Mouse (Mus musculus) stomach, postnatal 0 days (tissue): ENCODE measurements around the gene Foxred1. TPM values are rescaled to one million over a fixed set of nuclear protein-coding genes. Genes with fewer than 3 reads are reported as not detected.

Source experiments
- ATAC-seq: fragments of 200-750 bp; cut with Nextera tagmentation; 2 replicates; pipeline ENCODE4 v1.8.0; 2017; ENCODE audit not compliant: low FRiP score, low TSS enrichment
- DNase-seq: peaks from one replicate; pipeline ENCODE4 v3.0.0-alpha.2; 2016; ENCODE audit warnings: low spot score
- H3K27ac ChIP-seq: fragments of 300-500 bp; sonication (generic); replicated peaks from 2 replicates; pipeline ENCODE4 v1.5.1; 2014; ENCODE audit warnings: mild to moderate bottlenecking, control low read depth
- H3K27me3 ChIP-seq: fragments of 300-500 bp; sonication (generic); 2 replicates; pipeline ENCODE4 v1.6.1; 2014; ENCODE audit warnings: low read length; ENCODE audit not compliant: control insufficient read depth, insufficient read depth
- H3K36me3 ChIP-seq: fragments of 300-500 bp; sonication (generic); 2 replicates; pipeline ENCODE4 v1.6.1; 2014; ENCODE audit warnings: low read length, mixed read lengths; ENCODE audit not compliant: control insufficient read depth, insufficient read depth
- H3K4me1 ChIP-seq: fragments of 300-500 bp; sonication (generic); replicated peaks from 2 replicates; pipeline ENCODE4 v1.6.1; 2014; ENCODE audit warnings: antibody characterized with exemption; ENCODE audit not compliant: control insufficient read depth, insufficient read depth
- H3K4me2 ChIP-seq: fragments of 300-500 bp; sonication (generic); replicated peaks from 2 replicates; pipeline ENCODE4 v1.6.1; 2014; ENCODE audit warnings: low read depth, mild to moderate bottlenecking, control low read depth, moderate library complexity
- H3K4me3 ChIP-seq: fragments of 300-500 bp; sonication (generic); 2 replicates; pipeline ENCODE4 v1.5.1; 2014; ENCODE audit warnings: low read depth, low read length, control low read depth
- H3K9ac ChIP-seq: fragments of 300-500 bp; sonication (generic); 2 replicates; pipeline ENCODE4 v1.6.1; 2014; ENCODE audit warnings: mild to moderate bottlenecking, low read length, control low read depth, mixed read lengths
- H3K9me3 ChIP-seq: fragments of 300-500 bp; sonication (generic); 2 replicates; pipeline ENCODE4 v1.6.1; 2016; ENCODE audit warnings: low read length; ENCODE audit not compliant: control insufficient read depth
- CTCF ChIP-seq: IDR thresholded peaks from 2 replicates; pipeline ENCODE4 v1.5.1; 2016; ENCODE audit warnings: antibody characterized with exemption, low read depth, mild to moderate bottlenecking, moderate library complexity
- EP300 ChIP-seq: optimal IDR thresholded peaks from 2 replicates; pipeline ENCODE3; 2016; ENCODE audit warnings: antibody characterized with exemption
- WGBS: fragments of 180-500 bp; shearing (Covaris S2); extraction: QIAGEN DNeasy Blood & Tissue Kit; methylation state at CpG from one replicate; pipeline ENCODE4 v1.1.7; 2014; 5-methylcytosine and 5-hydroxymethylcytosine counted together
- polyA plus RNA-seq: library from polyadenylated mRNA; unstranded; fragments of >200 nt; fragmentation: Nextera tagmentation; extraction: Ambion mirVana; gene quantifications from 2 replicates; pipeline ENCODE4 v1.2.1, GENCODE M21; 2015

Foxred1 gene
- polyA plus RNA-seq, 1 experiment from 2014 or later = 29.9 TPM

GRCm38 (mm10) chr9:35238371-35238770, 27.5 kb upstream of the Foxred1 start:
- H3K36me3 ChIP-seq = no peaks in the 10 kb centered on the region
- no peak overlapping the region for H3K4me3 ChIP-seq
- no peak for ATAC-seq
- no peaks in the 10 kb centered on the region for H3K27me3 ChIP-seq
- H3K4me2 ChIP-seq = no peak overlapping the region
- H3K9me3 ChIP-seq = no peaks in the 10 kb centered on the region
- H3K9ac ChIP-seq = no peak overlapping the region
- WGBS = 94% methylated on average over 1 of the region's 1 CpGs
- DNase-seq = no peak
- no peaks in the 10 kb centered on the region for H3K4me1 ChIP-seq
- TF ChIP-seq EP300 (no peak), CTCF (no peak)
- no peak overlapping the region for H3K27ac ChIP-seq

- no peaks in the 10 kb centered on the region for H3K36me3 ChIP-seq
- H3K9ac ChIP-seq = no peak overlapping the region
- 57% methylated on average over 3 of the region's 3 CpGs for WGBS
- H3K27ac ChIP-seq = no peak overlapping the region
- H3K27me3 ChIP-seq = no peaks in the 10 kb centered on the region
- H3K9me3 ChIP-seq = no peaks in the 10 kb centered on the region
- no peak overlapping the region for H3K4me2 ChIP-seq
- no peak for DNase-seq
- no peak for TF ChIP-seq EP300
- TF ChIP-seq CTCF = no peak
- H3K4me3 ChIP-seq = no peak overlapping the region
- H3K4me1 ChIP-seq = no peaks in the 10 kb centered on the region
- no peak for ATAC-seq
These were observed 25.1 kb upstream of the Foxred1 start for GRCm38 (mm10) chr9:35235996-35236395.

- no peak overlapping the region for H3K27ac ChIP-seq
- H3K4me1 ChIP-seq = no peaks in the 10 kb centered on the region
- no peak for ATAC-seq
- H3K9ac ChIP-seq = no peak overlapping the region
- WGBS = 87% methylated on average over 3 of the region's 3 CpGs
- H3K4me2 ChIP-seq = no peak overlapping the region
- DNase-seq = no peak
- H3K9me3 ChIP-seq = no peaks in the 10 kb centered on the region
- H3K36me3 ChIP-seq = no peaks in the 10 kb centered on the region
- H3K4me3 ChIP-seq = no peak overlapping the region
- TF ChIP-seq CTCF = no peak
- no peak for TF ChIP-seq EP300
- no peaks in the 10 kb centered on the region for H3K27me3 ChIP-seq
These were observed 17.8 kb upstream of the Foxred1 start for GRCm38 (mm10) chr9:35228671-35229070.

- Histone ChIP-seq H3K27me3 (no peaks in the 10 kb centered on the region), H3K4me1 (no peaks in the 10 kb centered on the region), H3K4me2 (no peak overlapping the region), H3K9me3 (no peaks in the 10 kb centered on the region), H3K27ac (no peak overlapping the region), H3K9ac (no peak overlapping the region), H3K4me3 (no peak overlapping the region), H3K36me3 (no peaks in the 10 kb centered on the region; the same call in 1 of the 2 replicates)
- no peak for TF ChIP-seq CTCF
- no peak for TF ChIP-seq EP300
- WGBS = 94% methylated on average over 3 of the region's 3 CpGs
- ATAC-seq (no peak), DNase-seq (no peak)
These were observed 12.6 kb upstream of the Foxred1 start for GRCm38 (mm10) chr9:35223466-35223865.

- TF ChIP-seq CTCF = no peak
- no peak for TF ChIP-seq EP300
- no peaks in the 10 kb centered on the region for H3K4me1 ChIP-seq
- ATAC-seq = no peak
- DNase-seq = no peak
- 63% methylated on average over 1 of the region's 1 CpGs for WGBS
- peaks cover 21% of the 10 kb centered on the region for H3K36me3 ChIP-seq
- no peak overlapping the region for H3K9ac ChIP-seq
- H3K27ac ChIP-seq = no peak overlapping the region
- no peak overlapping the region for H3K4me3 ChIP-seq
- no peaks in the 10 kb centered on the region for H3K27me3 ChIP-seq
- H3K4me2 ChIP-seq = no peak overlapping the region
- no peaks in the 10 kb centered on the region for H3K9me3 ChIP-seq
These were observed 7.1 kb upstream of the Foxred1 start for GRCm38 (mm10) chr9:35217963-35218362.

GRCm38 (mm10) chr9:35211573-35212511, 987 bp upstream of the Foxred1 start:
- Histone ChIP-seq H3K36me3 (peaks cover 20% of the 10 kb centered on the region), H3K4me3 (peak overlapping the region; percentile 96)
- WGBS = 21% methylated on average over 26 of the region's 26 CpGs

More at GRCm38 (mm10) chr9:35211573-35212511, 987 bp upstream of the Foxred1 start:
- ATAC-seq (no peak; the same call in 1 of the 2 replicates), DNase-seq (peak; percentile 30)
- Histone ChIP-seq H3K27me3 (no peaks in the 10 kb centered on the region), H3K9me3 (no peaks in the 10 kb centered on the region), H3K9ac (peak overlapping the region; percentile 95), H3K27ac (peak overlapping the region; percentile 88), H3K4me2 (peak overlapping the region; percentile 78), H3K4me1 (no peaks in the 10 kb centered on the region)
- TF ChIP-seq EP300 = no peak
- TF ChIP-seq CTCF = no peak
